Mouse (Mus musculus) brain, embryonic 14.5 days (tissue): Measurements from ENCODE around the gene Ccdc91.

Experiments used
- CTCF ChIP-seq: fragments of 200-500 bp; IDR thresholded peaks from 2 replicates; pipeline ENCODE4 v1.5.1; 2012; ENCODE audit warnings: inconsistent platforms, mild to moderate bottlenecking, moderate library complexity, borderline replicate concordance; ENCODE audit not compliant: insufficient read depth, insufficient read length; ENCODE audit errors: extremely low read depth
- POLR2A ChIP-seq: fragments of 200-500 bp; IDR thresholded peaks from 2 replicates; pipeline ENCODE4 v1.6.1; 2012; ENCODE audit warnings: mild to moderate bottlenecking, inconsistent platforms, borderline replicate concordance; ENCODE audit not compliant: poor library complexity, insufficient read depth, insufficient read length, severe bottlenecking; ENCODE audit errors: extremely low read depth

DNA sequence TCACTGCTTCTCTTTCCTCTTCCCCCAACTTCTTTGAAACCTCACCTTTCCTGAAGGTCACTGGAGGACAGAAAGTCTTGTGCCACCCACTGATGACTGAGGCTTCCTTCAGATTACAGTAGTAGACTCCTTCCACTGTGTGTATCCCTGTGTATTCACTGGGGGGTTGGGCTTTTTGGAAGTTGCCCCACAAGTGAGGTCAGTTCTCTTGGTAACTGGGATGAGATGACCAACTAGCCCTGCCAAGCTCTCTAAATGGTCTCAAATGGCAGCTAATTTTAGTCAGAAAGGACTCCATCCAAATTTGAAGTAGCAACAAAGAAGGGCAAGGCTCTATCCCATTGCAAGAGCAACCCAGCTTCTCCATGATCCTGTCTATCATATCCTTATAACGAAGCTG is 195.7 kb downstream of the Ccdc91 start:
- TF ChIP-seq CTCF (no peak), POLR2A (no peak)
